Mouse (Mus musculus) MEL (cell line): ENCODE measurements around the gene Pdcd11. TPM values are rescaled to one million over a fixed set of nuclear protein-coding genes. Genes with fewer than 3 reads are reported as not detected.
"Not testable (repeated sequence)": the region's sequence is repeated elsewhere in the genome, so short reads cannot be mapped to it uniquely, and the experiment has no call there.

Source experiments
- DNase-seq: peaks from one replicate; pipeline ENCODE4 v3.0.0; 2011; ENCODE audit warnings: low read depth, low spot score
- H3K27ac ChIP-seq: 2 replicates; pipeline ENCODE4 v1.5.1; 2012; ENCODE audit warnings: low read depth, mild to moderate bottlenecking, control low read depth, low read length, moderate library complexity; ENCODE audit not compliant: control insufficient read depth
- H3K27me3 ChIP-seq, 2 experiments: fragments of 150-350 bp in 1 of 2; sonication (generic) in 1 of 2; 2 replicates each; pipeline ENCODE4 v1.6.1; 2012; ENCODE audit warnings: low read length in 2 of 2, mild to moderate bottlenecking in 2 of 2, improper control_type of control experiment in 1 of 2, moderate library complexity in 1 of 2; ENCODE audit not compliant: insufficient read depth in 2 of 2, control insufficient read depth in 1 of 2
- H3K36me3 ChIP-seq, 2 experiments: 2 replicates each; pipeline ENCODE4 v1.6.1; 2012 to 2014; ENCODE audit warnings: low read length in 2 of 2, improper control_type of control experiment in 1 of 2, inconsistent platforms in 1 of 2, mild to moderate bottlenecking in 1 of 2; ENCODE audit not compliant: insufficient read depth in 2 of 2, control insufficient read depth in 1 of 2
- H3K4me1 ChIP-seq, 2 experiments: fragments of 150-350 bp in 1 of 2; sonication (generic) in 1 of 2; 2 replicates each; pipeline ENCODE4 v1.6.1; 2012; ENCODE audit warnings: low read length in 2 of 2, improper control_type of control experiment in 1 of 2, mild to moderate bottlenecking in 1 of 2; ENCODE audit not compliant: insufficient read depth in 2 of 2, control insufficient read depth in 1 of 2
- H3K4me3 ChIP-seq, 2 experiments: fragments of 150-350 bp in 1 of 2; sonication (generic) in 1 of 2; 2 replicates each; pipeline ENCODE4 v1.5.1; 2012; ENCODE audit warnings: low read depth in 2 of 2, low read length in 2 of 2, mild to moderate bottlenecking in 2 of 2, moderate library complexity in 2 of 2, control low read depth in 1 of 2, improper control_type of control experiment in 1 of 2; ENCODE audit not compliant: control insufficient read depth in 1 of 2, insufficient read depth in 1 of 2
- H3K79me2 ChIP-seq: 2 replicates; pipeline ENCODE4 v1.6.1; 2012; ENCODE audit warnings: mild to moderate bottlenecking, low read length, moderate library complexity; ENCODE audit not compliant: control insufficient read depth, poor library complexity, insufficient read depth
- H3K9ac ChIP-seq: 2 replicates; pipeline ENCODE4 v1.6.1; 2012; ENCODE audit warnings: low read depth, mild to moderate bottlenecking, control low read depth, low read length, moderate library complexity; ENCODE audit not compliant: control insufficient read depth, poor library complexity, severe bottlenecking
- H3K9me3 ChIP-seq: fragments of 150-350 bp; sonication (generic); replicated peaks from 2 replicates; pipeline ENCODE4 v1.6.1; 2012; ENCODE audit warnings: mild to moderate bottlenecking, low read length, improper control_type of control experiment, moderate library complexity; ENCODE audit not compliant: insufficient read depth
- CHD1 ChIP-seq: IDR thresholded peaks from 2 replicates; pipeline ENCODE4 v1.6.1; 2012; ENCODE audit warnings: low read depth, mild to moderate bottlenecking, inconsistent platforms, low read length, improper control_type of control experiment
- E2F4 ChIP-seq: IDR thresholded peaks from 2 replicates; pipeline ENCODE4 v1.6.1; 2011; ENCODE audit warnings: low read depth, low read length, improper control_type of control experiment, borderline replicate concordance
- EP300 ChIP-seq, 2 experiments: IDR thresholded peaks; 2 replicates each; pipeline ENCODE4 v1.6.1; 2011; ENCODE audit warnings: improper control_type of control experiment in 2 of 2, low read length in 2 of 2, low read depth in 1 of 2, mild to moderate bottlenecking in 1 of 2
- GATA1 ChIP-seq: IDR thresholded peaks from 2 replicates; pipeline ENCODE4 v1.6.1; 2011; ENCODE audit warnings: low read depth, low read length, improper control_type of control experiment
- MAFK ChIP-seq: IDR thresholded peaks from 2 replicates; pipeline ENCODE4 v1.6.1; 2011; ENCODE audit warnings: low read depth, mild to moderate bottlenecking, low read length, improper control_type of control experiment, borderline replicate concordance
- MEF2A ChIP-seq: IDR thresholded peaks from 2 replicates; pipeline ENCODE4 v1.6.1; 2014; ENCODE audit warnings: low read depth, mild to moderate bottlenecking, inconsistent platforms, low read length, improper control_type of control experiment; ENCODE audit not compliant: poor library complexity, insufficient replicate concordance, severe bottlenecking; ENCODE audit errors: extremely low read depth
- MXI1 ChIP-seq: IDR thresholded peaks from 2 replicates; pipeline ENCODE4 v1.6.1; 2011; ENCODE audit warnings: mild to moderate bottlenecking, low read depth, low read length, improper control_type of control experiment
- MYB ChIP-seq: IDR thresholded peaks from 2 replicates; pipeline ENCODE4 v1.6.1; 2011; ENCODE audit warnings: mild to moderate bottlenecking, low read depth, low read length, improper control_type of control experiment
- NELFE ChIP-seq: IDR thresholded peaks from 2 replicates; pipeline ENCODE4 v1.6.1; 2011; ENCODE audit warnings: low read depth, low read length, improper control_type of control experiment
- NRF1 ChIP-seq: IDR thresholded peaks from 2 replicates; pipeline ENCODE4 v1.6.1; 2014; ENCODE audit warnings: low read depth, mild to moderate bottlenecking, inconsistent platforms, low read length, improper control_type of control experiment, moderate library complexity; ENCODE audit not compliant: poor library complexity, insufficient read depth, severe bottlenecking
- POLR2A ChIP-seq, 2 experiments: IDR thresholded peaks; 2 replicates each; pipeline ENCODE4 v1.6.1; 2011 to 2012; ENCODE audit warnings: low read length in 2 of 2, mild to moderate bottlenecking in 2 of 2, control low read depth in 1 of 2, improper control_type of control experiment in 1 of 2, low read depth in 1 of 2, moderate library complexity in 1 of 2; ENCODE audit not compliant: control insufficient read depth in 1 of 2, insufficient read depth in 1 of 2, poor library complexity in 1 of 2
- RCOR1 ChIP-seq: IDR thresholded peaks from 2 replicates; pipeline ENCODE4 v1.6.1; 2012; ENCODE audit warnings: low read depth, mild to moderate bottlenecking, inconsistent platforms, low read length, improper control_type of control experiment
- SIN3A ChIP-seq: IDR thresholded peaks from 2 replicates; pipeline ENCODE4 v1.6.1; 2012; ENCODE audit warnings: low read length, improper control_type of control experiment, inconsistent platforms
- TAL1 ChIP-seq: IDR thresholded peaks from 2 replicates; pipeline ENCODE4 v1.6.1; 2012; ENCODE audit warnings: mild to moderate bottlenecking, inconsistent platforms, low read length, moderate library complexity, mixed read lengths
- TCF12 ChIP-seq: IDR thresholded peaks from 2 replicates; pipeline ENCODE4 v1.6.1; 2014; ENCODE audit warnings: low read depth, mild to moderate bottlenecking, inconsistent platforms, low read length, improper control_type of control experiment, moderate library complexity
- UBTF ChIP-seq: IDR thresholded peaks from 2 replicates; pipeline ENCODE4 v1.6.1; 2012; ENCODE audit warnings: low read depth, mild to moderate bottlenecking, inconsistent platforms, low read length, improper control_type of control experiment, moderate library complexity, borderline replicate concordance; ENCODE audit not compliant: insufficient read depth
- USF1 ChIP-seq: IDR thresholded peaks from 2 replicates; pipeline ENCODE4 v1.6.1; 2014; ENCODE audit warnings: low read depth, mild to moderate bottlenecking, inconsistent platforms, low read length, improper control_type of control experiment, moderate library complexity
- ZMIZ1 ChIP-seq: IDR thresholded peaks from 2 replicates; pipeline ENCODE4 v1.6.1; 2012; ENCODE audit warnings: low read depth, mild to moderate bottlenecking, inconsistent platforms, low read length, improper control_type of control experiment, moderate library complexity
- ZNF384 ChIP-seq: IDR thresholded peaks from 2 replicates; pipeline ENCODE4 v1.6.1; 2012; ENCODE audit warnings: low read depth, mild to moderate bottlenecking, inconsistent platforms, low read length, improper control_type of control experiment
- polyA plus RNA-seq, 2 experiments: library from polyadenylated mRNA; stranded (reverse) in 1 of 2; unstranded in 1 of 2; fragments of >175 nt in 1 of 2; fragments of >200 nt in 1 of 2; gene quantifications; 2 replicates each; pipeline versions ENCODE4 v1.2.1 to v1.2.4; 2012; ENCODE audit warnings: low replicate concordance in 2 of 2, low read depth in 1 of 2; ENCODE audit not compliant: insufficient read length in 2 of 2, insufficient read depth in 1 of 2, missing spikeins in 1 of 2
- total RNA-seq: library from RNA; depleted of rRNA; stranded (reverse); fragments of 300-350 nt; gene quantifications from 2 replicates; pipeline ENCODE4 v1.2.3, GENCODE M21; 2012

The Pdcd11 gene
- total and polyA plus RNA-seq, 3 experiments = 79.6 to 107 (median 81.8) TPM

DNA sequence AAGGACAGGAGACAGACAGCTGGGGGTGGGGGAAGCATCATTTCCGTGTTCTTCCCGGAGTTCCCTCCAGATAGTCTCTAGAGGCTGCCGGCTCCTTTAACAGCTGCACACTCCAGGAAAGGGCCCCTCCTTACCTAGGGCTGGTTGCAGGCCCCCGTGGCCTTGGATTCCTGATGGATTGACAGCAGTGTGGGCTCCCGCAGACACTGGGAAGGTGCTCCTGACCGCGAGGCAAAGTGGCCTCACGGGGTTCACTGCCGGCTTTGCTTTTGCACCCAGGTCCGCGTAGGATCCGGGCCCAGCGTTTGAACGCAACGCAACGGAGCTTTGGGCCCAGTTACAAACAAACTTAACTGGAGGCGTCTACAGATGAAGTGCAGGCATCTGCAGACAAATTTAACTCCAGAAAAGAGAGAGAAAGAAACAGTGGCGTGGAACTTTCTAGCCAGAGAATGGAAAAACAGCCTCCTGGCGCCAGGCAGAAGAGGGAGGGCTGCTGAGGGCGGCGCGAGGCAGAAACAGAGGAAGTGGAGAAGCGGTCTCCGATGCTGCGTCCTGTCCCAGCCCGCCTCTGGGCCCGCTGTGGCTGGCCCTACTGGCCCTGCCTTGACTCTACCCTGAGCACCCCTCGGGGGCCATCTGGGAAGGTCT is 47.3 kb downstream of the Pdcd11 start, which contains the start of gene Calhm2 (continued):
- no peak; the same call in 1 of the 2 replicates for TF ChIP-seq RCOR1
- 0 out of 2 replicates have a peak, but pooled peaks have one; percentile 10 for TF ChIP-seq TCF12
- TF ChIP-seq CHD1 = peak; percentile 19; the same call in 1 of the 2 replicates
- no peak for TF ChIP-seq TAL1
- peak; percentile 44; the same call in 1 of the 2 replicates for TF ChIP-seq SIN3A
- TF ChIP-seq NELFE = peak; percentile 69
- TF ChIP-seq GATA1 = 0 out of 2 replicates have a peak, but pooled peaks have one; percentile 1
- TF ChIP-seq ZNF384 = no peak
- no peak for TF ChIP-seq MYB
- TF ChIP-seq MEF2A = no peak
- TF ChIP-seq ZMIZ1 = no peak
- TF ChIP-seq EP300 (IDR thresholded peaks at IDR 0.05; ENCODE audit: low read depth in 1 of 2, low read length in 2 of 2) = no peak
- TF ChIP-seq POLR2A (IDR thresholded peaks at IDR 0.05; ENCODE audit: control insufficient read depth in 1 of 2, insufficient read depth in 1 of 2, low read depth in 1 of 2, low read length in 2 of 2, poor library complexity in 1 of 2) = peak; percentile 54 to 58
- no peak for TF ChIP-seq E2F4
- 0 out of 2 replicates have a peak, but pooled peaks have one; percentile 12 for TF ChIP-seq MXI1
- TF ChIP-seq USF1 = no peak
- no peak for TF ChIP-seq NRF1
- peak; percentile 40; the same call in 1 of the 2 replicates for TF ChIP-seq UBTF
- no peak for TF ChIP-seq MAFK
- TF ChIP-seq, all 39 proteins: peak for 13

GRCm38 (mm10) chr19:47139611-47140010 is 49.0 kb downstream of the Pdcd11 start:
- H3K79me2 ChIP-seq, DNase-seq, H3K36me3 ChIP-seq, H3K9ac ChIP-seq, H3K27ac ChIP-seq, H3K9me3 ChIP-seq, H3K27me3 ChIP-seq, H3K4me3 ChIP-seq: not testable (repeated sequence)
- peaks cover 2 to 22% of the 10 kb centered on the region in 2 experiments for H3K4me1 ChIP-seq
